Mouse (Mus musculus): Measurements from ENCODE around the gene Gm11444. TPM values are rescaled to one million over a fixed set of nuclear protein-coding genes. Genes with fewer than 3 reads are reported as not detected.

The Gm11444 gene
- polyA plus RNA-seq, 1 experiment from 2014 or later = not detected

GRCm38 (mm10) chr11:85844144-85844965, 5.8 kb downstream of the Gm11444 start:
- H3K9ac ChIP-seq (ENCODE audit: low read length) = peak overlapping the region; percentile 65
- H3K4me3 ChIP-seq (ENCODE audit: low read depth, low read length) = peak overlapping the region; percentile 55
- peak; percentile 94 for DNase-seq (ENCODE audit: low spot score)
- peak overlapping the region; percentile 69 for H3K27ac ChIP-seq (replicated peaks)
- no peaks in the 10 kb centered on the region for H3K9me3 ChIP-seq (ENCODE audit: control insufficient read depth, low read length)
- TF ChIP-seq CTCF (IDR thresholded peaks at IDR 0.05; ENCODE audit: low read depth) (peak; percentile 96), EP300 (optimal IDR thresholded peaks at IDR 0.05) (no peak)
- H3K36me3 ChIP-seq (ENCODE audit: control insufficient read depth, insufficient read depth, low read length) = peaks cover 4% of the 10 kb centered on the region; the same call in 1 of the 2 replicates
- peak overlapping the region; percentile 85 for H3K4me2 ChIP-seq (replicated peaks; ENCODE audit: low read depth)
- peak; percentile 68 for ATAC-seq (ENCODE audit: low FRiP score, low TSS enrichment)
- H3K4me1 ChIP-seq (replicated peaks; ENCODE audit: control insufficient read depth, insufficient read depth) = peaks cover 4% of the 10 kb centered on the region; the same call in 1 of the 2 replicates
- 2% methylated on average over 53 of the region's 54 CpGs for WGBS
- H3K27me3 ChIP-seq (ENCODE audit: control insufficient read depth, insufficient read depth, low read length) = peaks cover 2% of the 10 kb centered on the region; the same call in 1 of the 2 replicates

GRCm38 (mm10) chr11:85843347-85843692, 6.8 kb downstream of the Gm11444 start:
- peaks cover 4% of the 10 kb centered on the region; the same call in 1 of the 2 replicates for H3K36me3 ChIP-seq (ENCODE audit: control insufficient read depth, insufficient read depth, low read length)
- peak overlapping the region; percentile 85 for H3K4me2 ChIP-seq (replicated peaks; ENCODE audit: low read depth)
- H3K9me3 ChIP-seq (ENCODE audit: control insufficient read depth, low read length) = no peaks in the 10 kb centered on the region
- H3K4me3 ChIP-seq (ENCODE audit: low read depth, low read length) = peak overlapping the region; percentile 55
- peak overlapping the region; percentile 69 for H3K27ac ChIP-seq (replicated peaks)
- H3K27me3 ChIP-seq (ENCODE audit: control insufficient read depth, insufficient read depth, low read length) = peaks cover 2% of the 10 kb centered on the region; the same call in 1 of the 2 replicates
- peak overlapping the region; percentile 65 for H3K9ac ChIP-seq (ENCODE audit: low read length)
- peaks cover 4% of the 10 kb centered on the region; the same call in 1 of the 2 replicates for H3K4me1 ChIP-seq (replicated peaks; ENCODE audit: control insufficient read depth, insufficient read depth)
- ATAC-seq (ENCODE audit: low FRiP score, low TSS enrichment) (peak; percentile 51), DNase-seq (ENCODE audit: low spot score) (peak; percentile 85)
- TF ChIP-seq EP300 (optimal IDR thresholded peaks at IDR 0.05) (no peak), CTCF (IDR thresholded peaks at IDR 0.05; ENCODE audit: low read depth) (peak; percentile 96)
- WGBS = 1% methylated on average over 18 of the region's 18 CpGs

DNA sequence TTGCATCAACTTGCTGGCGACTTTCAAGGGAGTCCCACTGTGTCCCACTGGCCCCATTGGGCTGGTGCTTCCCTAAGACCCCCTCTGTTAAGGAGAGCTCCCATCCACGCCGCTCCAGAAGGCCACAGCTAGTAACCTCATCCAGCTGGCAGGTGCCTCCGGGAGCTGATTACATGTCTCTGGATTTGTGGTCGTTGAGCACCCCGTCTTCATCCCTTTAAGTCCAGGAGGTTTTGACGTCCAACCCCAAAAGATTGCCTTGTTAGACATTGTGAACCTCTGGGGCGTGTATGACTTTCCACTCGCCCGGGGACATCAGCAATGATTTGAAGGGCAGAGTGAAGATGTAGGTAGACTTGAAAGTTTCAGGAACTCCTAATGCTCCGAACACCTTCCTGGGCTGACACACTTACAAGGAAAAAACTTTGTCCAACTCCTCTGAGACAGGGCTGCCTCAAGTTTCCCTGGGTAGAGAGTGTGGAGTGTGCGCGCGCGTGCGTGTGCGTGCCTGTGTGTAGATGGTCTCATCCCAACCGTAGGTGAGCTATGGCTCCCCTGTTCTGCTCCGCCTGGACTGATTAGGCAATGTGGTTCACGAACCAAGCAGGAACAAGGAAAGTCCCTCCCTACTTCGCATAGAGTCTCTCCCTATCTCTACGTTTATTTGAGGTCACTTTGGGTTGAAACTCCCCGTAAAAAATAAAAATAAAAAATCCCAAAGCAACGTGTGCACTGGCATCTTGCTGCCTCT, 7.4 kb downstream of the Gm11444 start:
- Histone ChIP-seq H3K9me3 (ENCODE audit: control insufficient read depth, low read length) (no peaks in the 10 kb centered on the region), H3K9ac (ENCODE audit: low read length) (0 out of 2 replicates have a peak overlapping the region, but pooled peaks have one; percentile 28), H3K4me1 (replicated peaks; ENCODE audit: control insufficient read depth, insufficient read depth) (peaks cover 4% of the 10 kb centered on the region; the same call in 1 of the 2 replicates), H3K36me3 (ENCODE audit: control insufficient read depth, insufficient read depth, low read length) (peaks cover 7% of the 10 kb centered on the region; the same call in 1 of the 2 replicates), H3K27ac (replicated peaks) (peak overlapping the region; percentile 69), H3K27me3 (ENCODE audit: control insufficient read depth, insufficient read depth, low read length) (peaks cover 4% of the 10 kb centered on the region; the same call in 1 of the 2 replicates), H3K4me3 (ENCODE audit: low read depth, low read length) (peak overlapping the region; percentile 55; the same call in 1 of the 2 replicates), H3K4me2 (replicated peaks; ENCODE audit: low read depth) (peak overlapping the region; percentile 85)
- DNase-seq (ENCODE audit: low spot score) (peak; percentile 36), ATAC-seq (ENCODE audit: low FRiP score, low TSS enrichment) (no peak)
- WGBS = 13% methylated on average over 24 of the region's 24 CpGs
- no peak for TF ChIP-seq CTCF (IDR thresholded peaks at IDR 0.05; ENCODE audit: low read depth)
- no peak for TF ChIP-seq EP300 (optimal IDR thresholded peaks at IDR 0.05)

GRCm38 (mm10) chr11:85841980-85842379, 8.2 kb downstream of the Gm11444 start:
- H3K9me3 ChIP-seq (ENCODE audit: control insufficient read depth, low read length) = no peaks in the 10 kb centered on the region
- peaks cover 7% of the 10 kb centered on the region; the same call in 1 of the 2 replicates for H3K36me3 ChIP-seq (ENCODE audit: control insufficient read depth, insufficient read depth, low read length)
- DNase-seq (ENCODE audit: low spot score) (peak; percentile 72), ATAC-seq (ENCODE audit: low FRiP score, low TSS enrichment) (peak; percentile 14; the same call in 1 of the 2 replicates)
- peaks cover 5% of the 10 kb centered on the region; the same call in 1 of the 2 replicates for H3K27me3 ChIP-seq (ENCODE audit: control insufficient read depth, insufficient read depth, low read length)
- 2% methylated on average over 30 of the region's 32 CpGs for WGBS
- H3K9ac ChIP-seq (ENCODE audit: low read length) = peak overlapping the region; percentile 53
- H3K4me1 ChIP-seq (replicated peaks; ENCODE audit: control insufficient read depth, insufficient read depth) = peaks cover 4% of the 10 kb centered on the region; the same call in 1 of the 2 replicates
- TF ChIP-seq EP300 (optimal IDR thresholded peaks at IDR 0.05) = no peak
- TF ChIP-seq CTCF (IDR thresholded peaks at IDR 0.05; ENCODE audit: low read depth) = peak; percentile 79
- peak overlapping the region; percentile 36 for H3K4me3 ChIP-seq (ENCODE audit: low read depth, low read length)
- H3K4me2 ChIP-seq (replicated peaks; ENCODE audit: low read depth) = peak overlapping the region; percentile 85
- H3K27ac ChIP-seq (replicated peaks) = peak overlapping the region; percentile 63

DNA sequence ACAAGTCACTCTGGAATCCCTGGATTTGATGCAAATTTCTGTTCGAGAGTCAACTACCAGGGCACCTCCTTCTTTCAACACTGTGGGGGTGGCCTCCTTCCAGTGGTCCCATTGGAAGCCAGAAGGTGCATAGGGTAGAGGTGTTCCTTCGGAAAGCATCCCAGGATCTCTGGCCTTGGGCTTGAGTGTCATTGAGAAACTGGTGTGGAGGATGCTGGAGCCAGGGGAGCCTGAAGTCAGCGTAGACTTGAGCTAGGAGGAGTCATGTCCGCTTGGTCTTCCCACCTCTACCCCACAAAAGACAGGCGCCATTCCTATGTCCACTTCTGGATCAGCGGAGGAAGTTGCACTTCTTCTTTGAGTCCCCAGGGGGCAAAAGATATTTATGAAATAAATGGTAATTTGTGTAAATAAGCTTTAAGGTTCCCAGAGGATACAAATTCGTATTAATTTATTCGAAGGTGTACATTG, 8.9 kb downstream of the Gm11444 start:
- Histone ChIP-seq H3K27me3 (ENCODE audit: control insufficient read depth, insufficient read depth, low read length) (peaks cover 5% of the 10 kb centered on the region; the same call in 1 of the 2 replicates), H3K27ac (replicated peaks) (peak overlapping the region; percentile 65), H3K36me3 (ENCODE audit: control insufficient read depth, insufficient read depth, low read length) (peaks cover 7% of the 10 kb centered on the region; the same call in 1 of the 2 replicates), H3K9ac (ENCODE audit: low read length) (peak overlapping the region; percentile 58; the same call in 1 of the 2 replicates), H3K4me3 (ENCODE audit: low read depth, low read length) (peak overlapping the region; percentile 60; the same call in 1 of the 2 replicates), H3K4me2 (replicated peaks; ENCODE audit: low read depth) (peak overlapping the region; percentile 85), H3K4me1 (replicated peaks; ENCODE audit: control insufficient read depth, insufficient read depth) (peaks cover 4% of the 10 kb centered on the region; the same call in 1 of the 2 replicates), H3K9me3 (ENCODE audit: control insufficient read depth, low read length) (no peaks in the 10 kb centered on the region)
- DNase-seq (ENCODE audit: low spot score) = no peak
- no peak for ATAC-seq (ENCODE audit: low FRiP score, low TSS enrichment)
- 37% methylated on average over 8 of the region's 8 CpGs for WGBS
- TF ChIP-seq EP300 (optimal IDR thresholded peaks at IDR 0.05) (no peak), CTCF (IDR thresholded peaks at IDR 0.05; ENCODE audit: low read depth) (peak; percentile 47)
